Mouse (Mus musculus) myocyte (in vitro differentiated cells): ENCODE results near the gene Scg5.

Experiments
- CEBPB ChIP-seq: IDR thresholded peaks from 2 replicates; pipeline ENCODE4 v1.6.1; 2011; ENCODE audit warnings: mild to moderate bottlenecking, moderate library complexity; ENCODE audit not compliant: poor library complexity, insufficient read depth, severe bottlenecking
- E2F4 ChIP-seq: IDR thresholded peaks from one replicate; pipeline ENCODE4 v1.6.1; 2011; ENCODE audit warnings: mild to moderate bottlenecking, control low read depth, moderate library complexity; ENCODE audit not compliant: insufficient read depth
- MAX ChIP-seq: IDR thresholded peaks from one replicate; pipeline ENCODE4 v1.6.1; 2011; ENCODE audit warnings: low read depth, mild to moderate bottlenecking, control low read depth
- MYOD1 ChIP-seq, 3 experiments: IDR thresholded peaks; one replicate each; pipeline ENCODE4 v1.6.1; 2011; ENCODE audit warnings: control low read depth in 2 of 3, low read depth in 2 of 3, mild to moderate bottlenecking in 2 of 3, moderate library complexity in 1 of 3; ENCODE audit not compliant: insufficient read length in 2 of 3, control insufficient read depth in 1 of 3
- MYOG ChIP-seq, 3 experiments: IDR thresholded peaks; one replicate each; pipeline ENCODE4 v1.6.1; 2011; ENCODE audit warnings: control low read depth in 2 of 3, low read depth in 2 of 3, mild to moderate bottlenecking in 2 of 3; ENCODE audit not compliant: insufficient read length in 2 of 3, control insufficient read depth in 1 of 3, insufficient read depth in 1 of 3
- POLR2A ChIP-seq: IDR thresholded peaks from one replicate; pipeline ENCODE4 v1.6.1; 2011; ENCODE audit warnings: low read depth, mild to moderate bottlenecking, control low read depth, moderate library complexity; ENCODE audit not compliant: insufficient read length
- USF1 ChIP-seq: IDR thresholded peaks from one replicate; pipeline ENCODE4 v1.6.1; 2011; ENCODE audit warnings: low read depth, mild to moderate bottlenecking, control low read depth, moderate library complexity

GRCm38 (mm10) chr2:113807640-113808039 is 21.3 kb downstream of the Scg5 start:
- TF ChIP-seq POLR2A, result no peak
- TF ChIP-seq MAX, result no peak
- no peak for TF ChIP-seq CEBPB
- TF ChIP-seq E2F4, result no peak
- no peak for TF ChIP-seq MYOG (IDR thresholded peaks at IDR 0.05; ENCODE audit: control insufficient read depth in 1 of 3, insufficient read depth in 1 of 3, insufficient read length in 2 of 3, low read depth in 2 of 3)
- TF ChIP-seq MYOD1 (IDR thresholded peaks at IDR 0.05; ENCODE audit: control insufficient read depth in 1 of 3, insufficient read length in 2 of 3, low read depth in 2 of 3), result no peak
- no peak for TF ChIP-seq USF1
